Mouse (Mus musculus): Measurements from ENCODE around the gene Oxa1l.

GRCm38 (mm10) chr14:54413877-54414700 is 53.5 kb downstream of the Oxa1l start:
- TF ChIP-seq CTCF (IDR thresholded peaks at IDR 0.05; ENCODE audit: extremely low read depth, insufficient read depth, low read length) (no peak), POLR2A (IDR thresholded peaks at IDR 0.05; ENCODE audit: extremely low read depth, insufficient read depth, low read length) (no peak)

Measured in cortical plate, adult 2 months (tissue).